28 mouse cellular contexts compared by ENCODE assay signal in the genomic region with DNA sequence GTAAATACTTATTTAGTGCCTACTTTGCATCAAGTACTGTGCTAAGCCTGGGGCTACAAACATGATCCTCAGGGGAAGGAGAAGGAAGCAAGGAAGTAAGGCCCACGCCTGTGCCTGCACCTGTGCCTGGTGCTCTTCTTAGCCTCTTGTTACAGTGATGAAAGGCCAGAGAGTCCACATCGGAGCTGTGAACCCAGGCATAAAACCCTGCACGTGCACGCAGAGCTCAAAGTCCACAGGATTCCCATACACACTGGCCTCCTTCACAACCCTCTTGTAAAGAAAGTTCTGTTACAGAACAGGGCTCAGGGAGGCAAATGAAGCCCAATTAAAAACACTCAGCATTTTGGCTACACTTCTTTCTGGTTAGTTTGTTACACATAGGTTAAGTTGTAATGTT.
DNase-seq lines count a peak whose midpoint lies in the region; ATAC-seq lines count a peak whose summit lies in the region.
"Had no signal": no experiment of that assay in that cellular context is flagged by ENCODE, and none has a peak within 500 bp of the region (broad histone marks: within the 10 kb centered on the region; RNA-seq: fewer than 3 reads in every experiment).

No protein-coding gene starts in this region.

- ATAC-seq in intestine, embryonic 15.5 days: peak; percentile 67; the same call in 1 of the 2 replicates
- ATAC-seq in intestine, embryonic 16.5 days: peak; percentile 60; the same call in 1 of the 2 replicates
- 0 out of 2 replicates have a peak, but pooled peaks have one; percentile 39 for ATAC-seq in kidney, embryonic 16.5 days (ENCODE audit: low FRiP score, low TSS enrichment)
- no peak for ATAC-seq in forebrain, embryonic 15.5 days (replicated peaks)
- ATAC-seq: forebrain, postnatal 0 days; inflammation-experienced regulatory T-cells, adult 6 months; midbrain, embryonic 15.5 days had no signal

- no peak overlapping the region for H3K4me3 ChIP-seq in intestine, embryonic 15.5 days (replicated peaks)
- no peak overlapping the region for H3K4me3 ChIP-seq in intestine, embryonic 16.5 days (ENCODE audit: low read length)
- no peak overlapping the region for H3K4me3 ChIP-seq in kidney, embryonic 16.5 days (ENCODE audit: low read length)
- no peak overlapping the region for H3K4me3 ChIP-seq in forebrain, embryonic 15.5 days
- H3K4me3 ChIP-seq: erythroblast, embryonic 14.5 days; heart, embryonic 13.5 days; hindbrain, embryonic 15.5 days; layer of hippocampus, adult 2 months; midbrain, embryonic 15.5 days; neural tube, embryonic 15.5 days had no signal

- no peak overlapping the region for H3K4me2 ChIP-seq in intestine, embryonic 15.5 days (replicated peaks)
- H3K4me2 ChIP-seq in intestine, embryonic 16.5 days (ENCODE audit: low read depth, low read length): no peak overlapping the region
- H3K4me2 ChIP-seq in kidney, embryonic 16.5 days (replicated peaks; ENCODE audit: low read depth, low read length): no peak overlapping the region
- no peak overlapping the region for H3K4me2 ChIP-seq in forebrain, embryonic 15.5 days (replicated peaks)
- H3K4me2 ChIP-seq: heart, embryonic 13.5 days; hindbrain, embryonic 15.5 days; midbrain, embryonic 15.5 days; neural tube, embryonic 15.5 days had no signal

- H3K27ac ChIP-seq in intestine, embryonic 15.5 days: no peak overlapping the region
- no peak overlapping the region for H3K27ac ChIP-seq in intestine, embryonic 16.5 days (ENCODE audit: low read length)
- H3K27ac ChIP-seq in kidney, embryonic 16.5 days (ENCODE audit: low read length): no peak overlapping the region
- H3K27ac ChIP-seq in forebrain, embryonic 15.5 days (replicated peaks): no peak overlapping the region
- H3K27ac ChIP-seq: heart, embryonic 13.5 days; hindbrain, embryonic 15.5 days; layer of hippocampus, adult 2 months; liver, embryonic 14.5 days; macrophage; midbrain, embryonic 15.5 days; neural tube, embryonic 15.5 days; stomach, postnatal 0 days had no signal

- no peaks in the 10 kb centered on the region for H3K36me3 ChIP-seq in intestine, embryonic 15.5 days
- H3K36me3 ChIP-seq in intestine, embryonic 16.5 days (ENCODE audit: control insufficient read depth, insufficient read depth, low read length): no peaks in the 10 kb centered on the region
- no peaks in the 10 kb centered on the region for H3K36me3 ChIP-seq in kidney, embryonic 16.5 days (ENCODE audit: insufficient read depth, low read length)
- H3K36me3 ChIP-seq in forebrain, embryonic 15.5 days: no peaks in the 10 kb centered on the region
- H3K36me3 ChIP-seq: heart, embryonic 13.5 days; hindbrain, embryonic 15.5 days; midbrain, embryonic 15.5 days; neural tube, embryonic 15.5 days had no signal

- H3K4me1 ChIP-seq in intestine, embryonic 15.5 days (replicated peaks): no peaks in the 10 kb centered on the region
- no peaks in the 10 kb centered on the region for H3K4me1 ChIP-seq in intestine, embryonic 16.5 days (ENCODE audit: control insufficient read depth, insufficient read depth, low read length)
- no peaks in the 10 kb centered on the region for H3K4me1 ChIP-seq in kidney, embryonic 16.5 days (ENCODE audit: insufficient read depth, low read length)
- H3K4me1 ChIP-seq in forebrain, embryonic 15.5 days: no peaks in the 10 kb centered on the region
- H3K4me1 ChIP-seq: hindbrain, embryonic 15.5 days; neural tube, embryonic 15.5 days had no signal

- DNase-seq in large intestine, adult 2 months (ENCODE audit: low read depth, low spot score): peak; percentile 36
- DNase-seq in urinary bladder, postnatal 25 days (ENCODE audit: low spot score): no peak
- DNase-seq: adrenal gland, adult 2 months; adrenal gland, postnatal 36 days; B cell, adult 2 months; cerebellum, adult 2 months; cerebellum, postnatal 14 days; forebrain, postnatal 0 days; gastrocnemius, postnatal 10 days; heart, postnatal 10 days; lung, adult 2 months; lung, postnatal 10 days; thymus, adult 18-20 months; thymus, postnatal 36 days had no signal

- no peaks in the 10 kb centered on the region for H3K9me3 ChIP-seq in intestine, embryonic 15.5 days
- H3K9me3 ChIP-seq in intestine, embryonic 16.5 days (ENCODE audit: control insufficient read depth, low read length): no peaks in the 10 kb centered on the region
- no peaks in the 10 kb centered on the region for H3K9me3 ChIP-seq in kidney, embryonic 16.5 days (ENCODE audit: low read length)
- H3K9me3 ChIP-seq in forebrain, embryonic 15.5 days: no peaks in the 10 kb centered on the region
- H3K9me3 ChIP-seq: heart, embryonic 13.5 days; hindbrain, embryonic 15.5 days; midbrain, embryonic 15.5 days; neural tube, embryonic 15.5 days had no signal

- no peak overlapping the region for H3K9ac ChIP-seq in intestine, embryonic 15.5 days
- H3K9ac ChIP-seq in intestine, embryonic 16.5 days (ENCODE audit: low read depth, low read length): no peak overlapping the region
- no peak overlapping the region for H3K9ac ChIP-seq in kidney, embryonic 16.5 days (replicated peaks; ENCODE audit: low read length)
- H3K9ac ChIP-seq in forebrain, embryonic 15.5 days (replicated peaks): no peak overlapping the region
- H3K9ac ChIP-seq: forebrain, postnatal 0 days; heart, embryonic 13.5 days; hindbrain, embryonic 15.5 days; liver, embryonic 14.5 days; midbrain, embryonic 15.5 days; neural tube, embryonic 15.5 days had no signal

- 76% methylated on average over 4 of the region's 4 CpGs for WGBS in intestine, embryonic 15.5 days
- WGBS in intestine, embryonic 16.5 days: 55% methylated on average over 4 of the region's 4 CpGs
- WGBS in kidney, embryonic 16.5 days: 64% methylated on average over 4 of the region's 4 CpGs
- WGBS in large intestine, adult 2 months: 28% methylated on average over 4 of the region's 4 CpGs
- 67% methylated on average over 4 of the region's 4 CpGs for WGBS in forebrain, embryonic 15.5 days

- no peaks in the 10 kb centered on the region for H3K27me3 ChIP-seq in intestine, embryonic 15.5 days (replicated peaks)
- H3K27me3 ChIP-seq in intestine, embryonic 16.5 days (replicated peaks; ENCODE audit: control insufficient read depth, insufficient read depth, low read length): no peaks in the 10 kb centered on the region
- no peaks in the 10 kb centered on the region for H3K27me3 ChIP-seq in kidney, embryonic 16.5 days (ENCODE audit: insufficient read depth, low read length)
- H3K27me3 ChIP-seq in forebrain, embryonic 15.5 days: no peaks in the 10 kb centered on the region
- H3K27me3 ChIP-seq: heart, embryonic 13.5 days; hindbrain, embryonic 15.5 days; midbrain, embryonic 15.5 days; neural tube, embryonic 15.5 days had no signal
